Mouse (Mus musculus): ENCODE measurements at regions not wholly inside any gene's neighbourhood (a gene's known extent, or its start where the extent isn't known, plus 50 kb on each side); places are given as distances from the start of the nearest gene placed in this dataset.

DNA sequence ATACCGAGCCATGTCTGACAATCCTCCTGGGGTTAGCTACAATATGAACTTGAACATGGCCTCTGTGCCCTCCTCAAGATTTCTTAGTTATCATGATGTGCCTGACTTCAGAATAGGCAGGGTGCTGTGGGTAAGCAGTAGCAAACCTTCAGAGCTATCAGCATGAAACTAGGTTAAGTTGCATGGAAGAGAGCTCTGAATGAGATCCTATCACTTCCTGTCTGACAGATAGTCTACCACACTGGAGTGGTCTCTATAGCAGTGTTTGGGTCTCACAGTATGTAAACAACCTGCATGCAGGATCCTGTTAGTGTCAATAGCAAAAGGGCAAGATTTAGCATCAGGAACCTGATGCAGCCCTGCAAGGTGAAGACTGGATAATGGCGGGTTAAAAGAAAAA lies 1092.3 kb downstream of the Gsdmc2 start:
- no peaks in the 10 kb centered on the region for H3K27me3 ChIP-seq (ENCODE audit: control insufficient read depth, insufficient read depth, low read depth, low read length)
- H3K4me1 ChIP-seq (ENCODE audit: control insufficient read depth, low read depth, low read length) = no peaks in the 10 kb centered on the region
- no peak overlapping the region for H3K4me2 ChIP-seq (ENCODE audit: low read depth, low read length)
- H3K9ac ChIP-seq (ENCODE audit: low read depth, low read length) = no peak overlapping the region
- no peak overlapping the region for H3K4me3 ChIP-seq (ENCODE audit: low read depth, low read length)
- no peaks in the 10 kb centered on the region for H3K36me3 ChIP-seq (ENCODE audit: control insufficient read depth, insufficient read depth)
- WGBS (ENCODE audit: insufficient replicate concordance) = 53% methylated on average over 2 of the region's 2 CpGs
- no peak overlapping the region for H3K27ac ChIP-seq (ENCODE audit: low read length)
- no peaks in the 10 kb centered on the region for H3K9me3 ChIP-seq (replicated peaks; ENCODE audit: control insufficient read depth, low read length)
- ATAC-seq (ENCODE audit: low read depth) = no peak

GRCm38 (mm10) chr15:62743879-62744278 lies 1101.1 kb downstream of the Gsdmc2 start:
- no peak overlapping the region for H3K27ac ChIP-seq (ENCODE audit: low read length)
- H3K36me3 ChIP-seq (ENCODE audit: control insufficient read depth, insufficient read depth) = no peaks in the 10 kb centered on the region
- H3K4me3 ChIP-seq (ENCODE audit: low read depth, low read length) = no peak overlapping the region
- no peaks in the 10 kb centered on the region for H3K4me1 ChIP-seq (ENCODE audit: control insufficient read depth, low read depth, low read length)
- no peak overlapping the region for H3K9ac ChIP-seq (ENCODE audit: low read depth, low read length)
- 48% methylated on average over 3 of the region's 3 CpGs for WGBS (ENCODE audit: insufficient replicate concordance)
- H3K9me3 ChIP-seq (replicated peaks; ENCODE audit: control insufficient read depth, low read length) = no peaks in the 10 kb centered on the region
- H3K27me3 ChIP-seq (ENCODE audit: control insufficient read depth, insufficient read depth, low read depth, low read length) = no peaks in the 10 kb centered on the region
- no peak overlapping the region for H3K4me2 ChIP-seq (ENCODE audit: low read depth, low read length)
- peak; percentile 39; the same call in 1 of the 2 replicates for ATAC-seq (ENCODE audit: low read depth)

DNA sequence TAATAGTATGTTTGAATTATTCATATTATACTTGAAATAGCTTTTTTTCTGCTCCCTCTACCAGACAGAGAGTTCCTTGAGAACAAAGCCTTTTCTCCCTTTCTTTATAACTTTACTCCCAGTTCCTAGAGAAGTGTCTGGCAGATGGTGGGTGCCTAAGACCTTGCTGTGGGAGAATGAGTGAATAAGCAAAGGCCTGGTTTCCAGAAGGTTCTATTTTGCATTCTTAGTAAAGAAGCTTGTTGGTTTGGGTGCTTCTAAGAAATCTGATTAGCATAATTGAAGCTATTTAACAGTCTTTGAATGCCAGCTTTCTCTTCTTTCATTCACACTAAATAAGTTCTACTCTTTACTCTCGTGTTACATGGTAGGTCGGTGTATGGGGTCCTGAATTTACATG lies 1104.2 kb downstream of the Gsdmc2 start:
- Histone ChIP-seq H3K9me3 (replicated peaks; ENCODE audit: control insufficient read depth, low read length) (no peaks in the 10 kb centered on the region), H3K36me3 (ENCODE audit: control insufficient read depth, insufficient read depth) (no peaks in the 10 kb centered on the region), H3K27ac (ENCODE audit: low read length) (no peak overlapping the region), H3K27me3 (ENCODE audit: control insufficient read depth, insufficient read depth, low read depth, low read length) (no peaks in the 10 kb centered on the region), H3K4me3 (ENCODE audit: low read depth, low read length) (no peak overlapping the region), H3K4me1 (ENCODE audit: control insufficient read depth, low read depth, low read length) (no peaks in the 10 kb centered on the region), H3K9ac (ENCODE audit: low read depth, low read length) (no peak overlapping the region), H3K4me2 (ENCODE audit: low read depth, low read length) (no peak overlapping the region)
- ATAC-seq (ENCODE audit: low read depth) = no peak
- WGBS (ENCODE audit: insufficient replicate concordance) = 76% methylated on average over 2 of the region's 2 CpGs

DNA sequence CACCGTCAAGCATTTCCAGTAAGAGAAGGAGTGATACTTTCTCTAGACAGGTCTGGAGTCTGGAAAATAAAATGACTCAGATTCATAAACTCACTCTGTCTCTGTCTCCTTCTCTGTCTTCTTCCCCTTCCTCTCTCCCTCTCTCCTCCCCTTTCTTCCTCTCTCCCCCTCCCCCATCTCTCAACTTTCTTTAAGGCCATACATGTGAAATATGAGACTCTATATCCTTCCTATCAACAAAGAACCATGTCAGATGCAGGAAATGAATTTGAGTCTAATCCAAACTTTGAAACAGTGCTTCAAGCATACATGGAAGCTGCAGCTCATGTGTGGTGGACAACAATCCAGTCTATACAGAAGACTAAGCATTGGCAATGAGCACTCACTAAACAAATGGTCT lies 1109.6 kb downstream of the Gsdmc2 start:
- H3K9ac ChIP-seq (ENCODE audit: low read depth, low read length) = no peak overlapping the region
- WGBS (ENCODE audit: insufficient replicate concordance) = 67% methylated on average over 1 of the region's 1 CpGs

GRCm38 (mm10) chr15:62734900-62735299 lies 1110.1 kb downstream of the Gsdmc2 start:
- Histone ChIP-seq H3K27ac (ENCODE audit: low read length) (no peak overlapping the region), H3K27me3 (ENCODE audit: control insufficient read depth, insufficient read depth, low read depth, low read length) (no peaks in the 10 kb centered on the region), H3K36me3 (ENCODE audit: control insufficient read depth, insufficient read depth) (no peaks in the 10 kb centered on the region), H3K9ac (ENCODE audit: low read depth, low read length) (no peak overlapping the region), H3K9me3 (replicated peaks; ENCODE audit: control insufficient read depth, low read length) (no peaks in the 10 kb centered on the region), H3K4me2 (ENCODE audit: low read depth, low read length) (no peak overlapping the region), H3K4me1 (ENCODE audit: control insufficient read depth, low read depth, low read length) (no peaks in the 10 kb centered on the region), H3K4me3 (ENCODE audit: low read depth, low read length) (no peak overlapping the region)
- WGBS (ENCODE audit: insufficient replicate concordance) = 37% methylated on average over 3 of the region's 3 CpGs
- ATAC-seq (ENCODE audit: low read depth) = no peak

More for the DNA sequence above, 1109.6 kb downstream of the Gsdmc2 start:
- ATAC-seq (ENCODE audit: low read depth) = no peak
- no peak overlapping the region for H3K4me3 ChIP-seq (ENCODE audit: low read depth, low read length)
- no peak overlapping the region for H3K27ac ChIP-seq (ENCODE audit: low read length)
- no peaks in the 10 kb centered on the region for H3K27me3 ChIP-seq (ENCODE audit: control insufficient read depth, insufficient read depth, low read depth, low read length)
- no peaks in the 10 kb centered on the region for H3K4me1 ChIP-seq (ENCODE audit: control insufficient read depth, low read depth, low read length)
- H3K36me3 ChIP-seq (ENCODE audit: control insufficient read depth, insufficient read depth) = no peaks in the 10 kb centered on the region
- H3K9me3 ChIP-seq (replicated peaks; ENCODE audit: control insufficient read depth, low read length) = no peaks in the 10 kb centered on the region
- H3K4me2 ChIP-seq (ENCODE audit: low read depth, low read length) = no peak overlapping the region

DNA sequence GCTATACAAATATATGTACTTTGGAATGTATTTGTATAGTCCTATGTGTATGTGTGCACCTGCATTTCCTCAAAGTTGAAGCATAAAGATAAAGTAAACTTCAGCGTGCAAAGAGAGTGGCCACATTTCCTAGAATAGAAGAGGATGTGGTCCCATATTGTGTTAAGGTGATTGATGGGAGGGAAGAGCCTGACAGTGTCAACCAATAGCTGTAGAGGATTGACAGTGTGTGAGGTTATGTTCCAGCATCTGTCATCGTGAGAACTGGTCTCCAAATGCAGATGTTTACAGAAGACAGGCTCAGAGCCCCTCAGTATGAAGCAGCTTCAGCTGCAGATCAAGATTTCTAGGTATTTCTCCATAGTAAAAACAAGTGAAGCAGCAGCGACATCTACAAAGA lies 1114.5 kb downstream of the Gsdmc2 start:
- Histone ChIP-seq H3K4me2 (ENCODE audit: low read depth, low read length) (no peak overlapping the region), H3K9me3 (replicated peaks; ENCODE audit: control insufficient read depth, low read length) (no peaks in the 10 kb centered on the region), H3K4me3 (ENCODE audit: low read depth, low read length) (no peak overlapping the region), H3K36me3 (ENCODE audit: control insufficient read depth, insufficient read depth) (no peaks in the 10 kb centered on the region), H3K27ac (ENCODE audit: low read length) (no peak overlapping the region), H3K9ac (ENCODE audit: low read depth, low read length) (no peak overlapping the region), H3K4me1 (ENCODE audit: control insufficient read depth, low read depth, low read length) (no peaks in the 10 kb centered on the region), H3K27me3 (ENCODE audit: control insufficient read depth, insufficient read depth, low read depth, low read length) (no peaks in the 10 kb centered on the region)
- no peak for ATAC-seq (ENCODE audit: low read depth)
- 21% methylated on average over 3 of the region's 3 CpGs for WGBS (ENCODE audit: insufficient replicate concordance)

DNA sequence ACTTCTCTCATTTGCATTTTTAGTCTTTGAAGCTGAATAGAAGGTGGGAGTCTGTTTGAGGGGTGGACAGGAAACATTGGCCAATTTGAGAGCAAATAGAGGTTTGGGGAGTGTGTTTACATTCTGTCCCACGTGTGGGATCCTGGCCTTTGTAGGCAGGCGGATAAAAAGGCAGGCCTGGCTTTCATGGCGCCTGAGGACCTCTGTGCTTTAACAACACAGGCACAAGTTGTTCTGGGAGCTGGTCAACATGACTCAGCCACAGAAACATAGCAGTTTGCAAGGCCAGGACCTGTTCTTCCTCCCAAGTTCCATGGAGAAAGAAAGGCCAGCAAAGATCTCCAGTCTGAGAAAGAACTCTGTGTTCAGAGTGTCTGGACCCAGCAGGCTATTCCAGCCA lies 1130.7 kb downstream of the Gsdmc2 start:
- no peaks in the 10 kb centered on the region for H3K36me3 ChIP-seq (ENCODE audit: control insufficient read depth, insufficient read depth)
- no peak overlapping the region for H3K4me3 ChIP-seq (ENCODE audit: low read depth, low read length)
- 38% methylated on average over 3 of the region's 3 CpGs for WGBS (ENCODE audit: insufficient replicate concordance)
- H3K9ac ChIP-seq (ENCODE audit: low read depth, low read length) = no peak overlapping the region
- no peaks in the 10 kb centered on the region for H3K27me3 ChIP-seq (ENCODE audit: control insufficient read depth, insufficient read depth, low read depth, low read length)
- H3K27ac ChIP-seq (ENCODE audit: low read length) = peak overlapping the region; percentile 56; the same call in 1 of the 2 replicates
- peak; percentile 62 for ATAC-seq (ENCODE audit: low read depth)
- no peaks in the 10 kb centered on the region for H3K4me1 ChIP-seq (ENCODE audit: control insufficient read depth, low read depth, low read length)
- H3K9me3 ChIP-seq (replicated peaks; ENCODE audit: control insufficient read depth, low read length) = no peaks in the 10 kb centered on the region
- H3K4me2 ChIP-seq (ENCODE audit: low read depth, low read length) = no peak overlapping the region

- Histone ChIP-seq H3K4me1 (ENCODE audit: control insufficient read depth, low read depth, low read length) (no peaks in the 10 kb centered on the region), H3K27ac (ENCODE audit: low read length) (peak overlapping the region; percentile 48), H3K4me2 (ENCODE audit: low read depth, low read length) (no peak overlapping the region), H3K36me3 (ENCODE audit: control insufficient read depth, insufficient read depth) (no peaks in the 10 kb centered on the region), H3K9me3 (replicated peaks; ENCODE audit: control insufficient read depth, low read length) (no peaks in the 10 kb centered on the region), H3K9ac (ENCODE audit: low read depth, low read length) (no peak overlapping the region), H3K27me3 (ENCODE audit: control insufficient read depth, insufficient read depth, low read depth, low read length) (no peaks in the 10 kb centered on the region), H3K4me3 (ENCODE audit: low read depth, low read length) (no peak overlapping the region)
- WGBS (ENCODE audit: insufficient replicate concordance) = 53% methylated on average over 9 of the region's 9 CpGs
- peak; percentile 78 for ATAC-seq (ENCODE audit: low read depth)
Observed at GRCm38 (mm10) chr15:62712543-62713131, 1132.3 kb downstream of the Gsdmc2 start.

GRCm38 (mm10) chr15:62712060-62712542 lies 1132.9 kb downstream of the Gsdmc2 start:
- no peak overlapping the region for H3K4me2 ChIP-seq (ENCODE audit: low read depth, low read length)
- WGBS (ENCODE audit: insufficient replicate concordance) = 64% methylated on average over 3 of the region's 3 CpGs
- no peak for ATAC-seq (ENCODE audit: low read depth)
- H3K27ac ChIP-seq (ENCODE audit: low read length) = peak overlapping the region; percentile 48; the same call in 1 of the 2 replicates
- H3K36me3 ChIP-seq (ENCODE audit: control insufficient read depth, insufficient read depth) = no peaks in the 10 kb centered on the region
- H3K4me1 ChIP-seq (ENCODE audit: control insufficient read depth, low read depth, low read length) = no peaks in the 10 kb centered on the region
- H3K9me3 ChIP-seq (replicated peaks; ENCODE audit: control insufficient read depth, low read length) = no peaks in the 10 kb centered on the region
- H3K27me3 ChIP-seq (ENCODE audit: control insufficient read depth, insufficient read depth, low read depth, low read length) = no peaks in the 10 kb centered on the region
- no peak overlapping the region for H3K4me3 ChIP-seq (ENCODE audit: low read depth, low read length)
- H3K9ac ChIP-seq (ENCODE audit: low read depth, low read length) = no peak overlapping the region
